14 mouse cellular contexts compared by ENCODE assay signal in the genomic region with DNA sequence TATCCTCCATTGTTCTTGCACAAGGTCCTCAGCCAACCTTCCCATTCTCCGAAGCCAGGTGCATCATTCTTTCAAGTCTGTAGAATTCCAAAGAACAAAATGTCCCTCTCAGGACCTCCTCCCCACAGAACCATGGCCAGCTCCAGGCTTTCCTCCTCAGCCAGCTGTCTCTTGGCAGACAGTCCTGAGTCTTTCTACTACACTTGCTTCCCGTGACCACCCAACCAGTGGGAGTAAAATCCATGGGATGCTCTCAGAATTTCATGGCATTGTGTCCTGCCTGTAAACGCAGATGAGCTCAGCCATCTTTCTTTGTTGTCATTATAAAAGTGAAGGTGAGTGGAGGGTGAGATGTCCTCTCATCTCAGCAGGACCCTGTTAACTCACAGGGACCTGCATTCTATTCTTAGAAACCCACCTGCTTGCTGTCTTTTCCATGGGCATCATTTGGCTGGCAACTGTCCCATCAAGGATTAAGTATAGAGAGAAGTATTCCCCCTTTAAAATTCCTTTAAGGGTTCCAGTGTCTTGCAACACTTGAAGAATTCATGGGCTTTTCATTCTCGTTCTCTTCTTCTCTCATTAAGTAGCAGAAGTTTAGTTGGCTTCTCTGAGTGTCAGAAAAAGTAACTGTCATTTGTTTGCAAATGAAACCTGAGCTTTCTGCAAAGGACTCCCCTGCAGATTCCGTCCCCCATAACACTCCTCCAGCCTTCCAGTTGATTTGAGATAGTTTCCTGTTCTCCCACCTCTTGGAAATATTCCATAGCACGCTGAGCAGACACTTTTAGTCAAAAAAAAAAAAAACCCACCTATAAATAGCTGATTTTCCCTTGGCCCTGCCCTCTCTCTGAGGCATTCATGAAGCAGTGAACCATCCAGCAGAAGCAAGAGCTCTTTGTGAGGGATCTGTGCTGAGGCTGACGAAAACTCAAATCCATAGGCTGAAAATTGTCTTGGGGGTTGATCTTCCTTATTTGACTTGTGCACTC.
DNase-seq lines count a peak whose midpoint lies in the region; ATAC-seq lines count a peak whose summit lies in the region.
"Had no signal": no experiment of that assay in that cellular context is flagged by ENCODE, and none has a peak within 500 bp of the region (broad histone marks: within the 10 kb centered on the region; RNA-seq: fewer than 3 reads in every experiment).

No protein-coding gene starts in this region.

- H3K4me3 ChIP-seq in kidney, embryonic 16.5 days (ENCODE audit: low read length) = no peak overlapping the region
- H3K4me3 ChIP-seq: intestine, embryonic 15.5 days; limb, embryonic 12.5 days; neural tube, embryonic 13.5 days had no signal

- no peaks in the 10 kb centered on the region for H3K9me3 ChIP-seq in kidney, embryonic 16.5 days (ENCODE audit: low read length)
- H3K9me3 ChIP-seq: intestine, embryonic 15.5 days; limb, embryonic 12.5 days; neural tube, embryonic 13.5 days had no signal

- DNase-seq in cerebellum, postnatal 4 days (ENCODE audit: low spot score in 2 of 2) = no peak
- DNase-seq in kidney, adult 18-20 months = no peak
- DNase-seq in right cerebral cortex, adult 18-20 months = peak; percentile 53
- DNase-seq in right cerebral cortex, postnatal 4 days = no peak
- peak; percentile 86 for DNase-seq in telencephalon, adult 2 months (ENCODE audit: low read depth, low spot score)
- DNase-seq: heart, adult 11 months; liver, postnatal 0 days; thymus, postnatal 4 days had no signal

- no peak overlapping the region for H3K9ac ChIP-seq in kidney, embryonic 16.5 days (replicated peaks; ENCODE audit: low read length)
- H3K9ac ChIP-seq: intestine, embryonic 15.5 days; limb, embryonic 12.5 days; liver, postnatal 0 days; neural tube, embryonic 13.5 days had no signal

- peaks cover 19% of the 10 kb centered on the region for H3K4me1 ChIP-seq in kidney, embryonic 16.5 days (ENCODE audit: insufficient read depth, low read length)
- H3K4me1 ChIP-seq: intestine, embryonic 15.5 days; neural tube, embryonic 13.5 days had no signal

- H3K27me3 ChIP-seq in kidney, embryonic 16.5 days (ENCODE audit: insufficient read depth, low read length) = no peaks in the 10 kb centered on the region
- H3K27me3 ChIP-seq: intestine, embryonic 15.5 days; limb, embryonic 12.5 days; neural tube, embryonic 13.5 days had no signal

- WGBS in kidney, embryonic 16.5 days = 31% methylated on average over 7 of the region's 7 CpGs

- H3K4me2 ChIP-seq in kidney, embryonic 16.5 days (replicated peaks; ENCODE audit: low read depth, low read length) = peak overlapping the region; percentile 23; the same call in 1 of the 2 replicates
- H3K4me2 ChIP-seq: intestine, embryonic 15.5 days; limb, embryonic 12.5 days; neural tube, embryonic 13.5 days had no signal

- ATAC-seq in cerebellum, adult (ENCODE audit: insufficient number of reproducible peaks, low FRiP score, low TSS enrichment) = 0 out of 2 replicates have a peak, but pooled peaks have one; percentile 33
- ATAC-seq in kidney, embryonic 16.5 days (ENCODE audit: low FRiP score, low TSS enrichment) = 0 out of 2 replicates have a peak, but pooled peaks have one; percentile 33
- no peak for ATAC-seq in inflammation-experienced regulatory T-cells, adult 6 months
- ATAC-seq: intestine, embryonic 15.5 days; liver, postnatal 0 days had no signal

- peak overlapping the region; percentile 61 for H3K27ac ChIP-seq in kidney, embryonic 16.5 days (ENCODE audit: low read length)
- H3K27ac ChIP-seq: intestine, embryonic 15.5 days; limb, embryonic 12.5 days; neural tube, embryonic 13.5 days had no signal

- H3K36me3 ChIP-seq in kidney, embryonic 16.5 days (ENCODE audit: insufficient read depth, low read length) = no peaks in the 10 kb centered on the region
- H3K36me3 ChIP-seq: intestine, embryonic 15.5 days; limb, embryonic 12.5 days; neural tube, embryonic 13.5 days had no signal

Comparison
In these comparisons a context has a peak if more than half of its experiments do, and no peak if none do; other contexts are left out.
1. DNase-seq: peak in right cerebral cortex, adult 18-20 months (single experiment) and telencephalon, adult 2 months (single experiment); none in cerebellum, postnatal 4 days (0 of 2), kidney, adult 18-20 months (single experiment) and right cerebral cortex, postnatal 4 days (single experiment).